Comparison of ENCODE assay signal across 11 mouse cellular contexts in the genomic region with DNA sequence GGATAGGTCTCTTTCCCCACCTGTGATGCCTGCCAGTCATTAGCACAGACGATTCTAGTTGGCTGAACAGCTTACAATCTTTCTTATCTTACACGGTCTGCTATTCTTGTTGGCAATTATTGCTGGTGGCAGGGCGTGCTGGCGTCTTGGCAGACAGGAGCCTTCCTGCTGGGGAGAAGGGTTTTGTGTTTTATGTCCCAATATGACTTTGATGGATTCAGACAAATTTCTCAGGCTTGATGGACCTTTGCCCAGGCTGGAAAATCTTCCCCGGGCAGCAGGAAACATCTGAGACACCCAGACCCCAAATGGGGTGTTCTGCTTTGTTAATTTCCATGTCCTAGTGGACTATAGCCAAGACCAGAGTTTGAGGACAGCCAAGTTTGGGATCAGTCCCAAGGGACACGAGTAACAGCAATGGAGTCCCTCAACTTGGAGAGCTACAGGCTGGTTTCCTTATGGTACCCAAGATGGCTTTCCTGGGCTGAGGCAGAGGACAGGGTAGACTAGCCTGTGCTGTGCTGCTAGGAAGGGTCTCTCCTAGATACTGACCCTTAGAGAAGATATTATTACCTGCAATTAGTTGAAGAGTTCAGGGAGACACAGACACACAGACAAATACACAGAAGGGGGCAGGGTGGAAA.
DNase-seq lines count a peak whose midpoint lies in the region.
"Had no signal": no experiment of that assay in that cellular context is flagged by ENCODE, and none has a peak within 500 bp of the region (broad histone marks: within the 10 kb centered on the region; RNA-seq: fewer than 3 reads in every experiment).

No protein-coding gene starts in this region.

- DNase-seq in adrenal gland, postnatal 10 days, result peak; percentile 5
- DNase-seq in adrenal gland, postnatal 14 days, result no peak
- DNase-seq in heart, adult 8-10 months (ENCODE audit: low spot score), result peak; percentile 4
- DNase-seq in heart, adult 9 months (ENCODE audit: low spot score in 2 of 2), result no peak
- peak; percentile 96 for DNase-seq in left cerebral cortex, postnatal 4 days
- no peak for DNase-seq in left cerebral cortex, adult 18-20 months (ENCODE audit: low spot score in 2 of 2)
- peak; percentile 7 for DNase-seq in cerebellum, adult 9-11 months
- no peak for DNase-seq in thymus, postnatal 10 days (ENCODE audit: low spot score in 2 of 2)
- DNase-seq: adrenal gland, adult 8-10 months; liver, embryonic 13.5 days; thymus, postnatal 25 days had no signal

- intact Hi-C loops in left cerebral cortex, postnatal 4 days (cut with DNase I), result no loop called here

Comparison
In these comparisons a context has a peak if more than half of its experiments do, and no peak if none do; other contexts are left out.
1. DNase-seq: peak in adrenal gland, postnatal 10 days (single experiment), heart, adult 8-10 months (single experiment), left cerebral cortex, postnatal 4 days (single experiment) and cerebellum, adult 9-11 months (single experiment); none in adrenal gland, postnatal 14 days (single experiment), heart, adult 9 months (0 of 2), left cerebral cortex, adult 18-20 months (0 of 2) and thymus, postnatal 10 days (0 of 2).